Mouse (Mus musculus) urinary bladder, postnatal 25 days (tissue): Measurements from ENCODE around the gene Gstm7.
A peak's percentile ranks its signal among the peaks of the same experiment; 100 is the strongest.
"Not testable (repeated sequence)": the region's sequence is repeated elsewhere in the genome, so short reads cannot be mapped to it uniquely, and the experiment has no call there.

Experiments
- DNase-seq: peaks from one replicate; pipeline ENCODE4 v3.0.0; 2022; ENCODE audit warnings: low spot score

Gene Gstm7

DNA sequence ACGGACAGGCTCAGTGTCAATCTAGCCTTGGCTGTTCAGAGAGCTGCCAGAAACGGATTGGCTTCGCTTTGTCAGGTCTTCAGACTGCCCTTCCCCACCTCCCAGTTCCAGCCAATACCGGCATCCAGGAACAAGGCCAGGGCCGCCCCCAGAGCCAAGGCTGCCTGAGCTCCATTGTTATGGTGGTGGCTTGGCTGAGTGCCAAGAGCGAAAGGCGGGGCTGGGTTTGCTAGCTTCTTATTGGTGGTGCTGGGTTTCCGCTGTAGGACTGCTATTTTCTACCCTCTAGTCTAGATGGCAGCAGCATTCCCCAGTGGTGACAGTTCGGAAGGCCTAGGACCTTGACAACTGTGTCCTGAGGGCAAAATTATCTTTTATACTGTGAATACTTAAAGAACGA lies at the start of gene Gstm7:
Gstm7 (minus strand) TSS at position 148 of the 400 bp plus-strand sequence.
- peak; percentile 86 for DNase-seq

DNA sequence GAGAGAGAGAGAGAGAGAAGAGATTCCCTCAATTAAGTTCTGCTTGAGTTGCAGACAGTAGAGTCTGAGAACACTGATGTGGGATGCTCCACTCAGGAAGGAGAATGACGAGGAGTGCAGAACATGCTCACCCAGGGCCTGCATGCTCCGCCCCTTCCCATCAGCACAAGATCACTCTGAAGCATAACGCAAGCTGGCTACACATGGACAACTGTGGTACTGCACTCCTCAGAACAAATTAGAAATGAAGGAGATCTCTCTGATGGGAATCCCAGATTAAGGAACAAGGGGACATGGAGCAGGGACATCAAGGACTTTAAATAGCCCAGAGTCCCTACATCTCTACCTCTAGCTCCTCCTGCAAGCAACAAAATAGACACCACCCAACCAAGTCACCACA lies 49.6 kb upstream of the Gstm7 start:
- DNase-seq, result no peak

DNA sequence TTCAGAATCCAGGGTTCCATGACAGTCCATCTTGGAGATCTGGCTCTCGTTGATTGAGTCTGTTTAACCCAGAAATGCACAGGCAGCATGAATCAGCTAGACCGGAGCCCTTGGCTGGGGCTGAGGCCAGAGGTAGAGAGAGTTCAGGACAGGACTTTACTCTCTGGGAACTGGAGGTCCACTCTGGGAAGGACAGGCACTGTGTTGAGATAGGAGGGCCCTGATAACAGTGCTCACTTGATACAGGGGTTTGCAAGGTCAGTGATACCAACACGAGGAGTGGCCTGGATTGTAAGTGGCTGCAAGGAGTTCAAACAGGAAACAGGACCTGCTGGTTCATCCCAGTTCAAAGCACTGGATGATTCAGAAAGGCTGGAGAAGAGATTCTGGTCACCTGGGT lies 46.1 kb upstream of the Gstm7 start:
- DNase-seq, result no peak

DNA sequence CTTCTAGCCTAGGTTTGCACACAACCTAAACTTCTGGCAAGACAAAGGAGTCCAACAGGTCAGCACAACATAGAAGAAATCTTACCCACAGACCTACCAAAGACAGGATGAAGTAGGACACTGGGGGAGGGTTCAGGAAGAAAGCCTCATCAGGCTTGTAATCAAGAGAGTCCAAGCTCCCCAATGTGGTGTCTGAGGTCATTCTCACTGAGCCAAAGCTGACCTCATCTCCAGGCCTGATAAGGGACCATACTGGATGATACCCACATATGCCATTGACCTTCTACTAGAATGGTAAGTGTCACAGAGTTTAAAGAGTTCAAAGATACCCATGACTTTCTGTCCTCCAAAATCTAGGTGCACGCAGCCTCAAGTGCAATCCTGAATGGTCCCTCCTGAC lies 42.6 kb upstream of the Gstm7 start:
- no peak for DNase-seq

DNA sequence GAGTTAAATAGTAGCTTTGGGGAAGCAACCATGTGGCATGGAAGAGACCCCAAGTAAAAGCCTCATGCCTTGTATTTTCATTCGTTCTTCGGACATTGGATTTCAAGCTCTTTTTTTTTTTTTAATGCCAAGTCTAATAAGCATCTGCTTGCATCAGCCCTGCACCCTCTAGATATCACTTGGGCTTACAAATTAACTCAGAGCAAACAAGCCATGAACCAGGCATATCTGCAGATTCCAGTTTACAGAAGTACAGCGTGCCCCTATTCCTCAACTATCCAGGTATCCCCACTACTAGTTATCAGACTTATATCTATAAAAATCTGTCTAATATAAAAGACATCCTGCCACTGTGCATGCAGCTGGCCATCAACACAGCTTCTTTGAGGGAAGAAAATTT lies 40.5 kb upstream of the Gstm7 start:
- DNase-seq, result no peak

DNA sequence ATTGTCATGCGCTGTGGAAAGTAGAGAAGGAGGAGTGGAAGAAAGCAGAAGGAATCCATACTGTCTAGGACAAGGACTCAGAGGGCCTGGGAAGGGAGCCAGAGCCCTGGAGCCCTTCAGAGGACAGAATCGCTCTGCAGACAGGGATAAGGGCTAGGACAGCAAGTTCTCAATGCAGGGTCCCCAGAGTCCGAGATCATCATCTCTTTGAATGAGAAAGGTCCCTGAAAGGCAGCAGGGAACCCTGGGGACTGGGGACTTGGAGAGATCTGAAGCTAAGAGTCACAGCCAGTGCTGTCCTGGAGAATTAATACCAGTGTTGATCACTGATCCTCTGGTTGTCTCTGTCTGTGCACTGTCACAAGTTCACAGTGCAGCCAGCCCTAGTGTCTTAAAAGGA lies 39.5 kb upstream of the Gstm7 start:
- not testable (repeated sequence) for DNase-seq

DNA sequence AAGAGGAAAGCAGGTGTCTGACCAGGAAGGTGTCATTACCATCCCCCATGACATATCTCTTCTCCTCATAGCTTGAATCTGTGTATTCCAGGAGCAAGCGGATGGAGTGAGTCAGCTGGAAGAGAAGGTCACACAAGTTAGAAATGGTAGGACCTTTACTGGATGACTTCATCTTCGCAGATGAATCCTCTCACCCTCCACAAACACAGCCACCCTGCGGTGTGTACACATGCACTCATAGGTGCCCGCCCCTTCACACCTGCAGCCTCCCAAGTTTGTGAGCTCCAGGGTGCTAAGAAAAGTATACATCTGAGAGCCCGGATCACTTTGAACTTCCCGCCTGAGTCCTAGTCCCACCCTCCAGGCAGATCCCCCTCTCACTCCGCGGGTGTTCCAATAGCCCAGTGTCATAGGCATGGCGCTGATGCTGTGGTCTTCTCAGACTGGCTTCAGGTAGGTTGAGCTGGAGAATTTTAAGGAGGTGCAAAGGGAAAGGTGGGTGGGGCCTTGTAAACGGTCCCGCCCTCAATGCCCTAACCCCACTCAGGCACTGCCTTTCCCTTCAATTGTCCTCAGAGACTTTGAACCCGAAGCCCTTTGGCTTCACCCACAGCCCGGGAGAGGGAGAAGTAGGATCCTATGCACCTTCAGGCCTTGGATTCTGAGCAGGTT lies 37.2 kb upstream of the Gstm7 start, which contains the start of gene Gstm3:
Gstm3 (minus strand) TSS at position 560 of the 672 bp plus-strand sequence.
- no peak for DNase-seq

DNA sequence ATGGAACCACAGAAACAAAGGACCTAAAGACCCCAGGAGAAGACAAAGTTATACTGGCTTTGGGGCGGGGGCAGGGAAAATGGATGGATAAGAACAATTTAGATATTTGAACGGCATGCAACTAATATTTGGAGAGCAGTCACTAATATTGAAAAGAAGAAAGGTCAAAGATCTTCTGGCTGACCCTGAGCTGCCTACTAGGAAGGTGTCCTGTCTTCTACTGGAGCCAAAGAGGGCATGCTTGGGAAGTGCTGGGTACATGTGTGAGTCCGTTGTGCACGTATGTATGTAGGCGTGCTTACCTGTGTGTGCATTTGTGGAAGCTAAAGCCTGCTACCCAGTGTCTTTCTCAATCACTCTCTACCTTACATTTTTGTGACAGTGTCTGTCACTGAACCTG lies 35.0 kb upstream of the Gstm7 start:
- no peak for DNase-seq

DNA sequence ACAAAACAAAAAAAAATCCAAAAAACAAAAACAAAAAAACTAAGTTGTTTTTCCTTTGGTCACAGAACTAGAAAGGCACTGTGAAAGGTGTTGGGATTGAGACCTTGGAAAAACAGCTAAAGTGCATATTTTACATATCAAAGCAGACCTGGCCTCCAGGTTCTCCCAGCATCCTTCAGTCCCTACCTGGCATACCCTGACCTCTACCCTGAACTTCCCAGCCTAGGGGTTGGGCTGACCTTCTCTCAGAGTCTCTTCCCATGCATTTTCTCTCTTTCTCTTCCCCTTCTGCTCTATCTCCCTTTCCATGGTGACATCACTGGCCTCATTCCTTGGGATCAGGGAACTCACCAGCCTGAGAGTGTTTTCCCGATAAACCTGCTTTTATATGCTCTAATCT lies 34.0 kb upstream of the Gstm7 start:
- DNase-seq, result no peak

DNA sequence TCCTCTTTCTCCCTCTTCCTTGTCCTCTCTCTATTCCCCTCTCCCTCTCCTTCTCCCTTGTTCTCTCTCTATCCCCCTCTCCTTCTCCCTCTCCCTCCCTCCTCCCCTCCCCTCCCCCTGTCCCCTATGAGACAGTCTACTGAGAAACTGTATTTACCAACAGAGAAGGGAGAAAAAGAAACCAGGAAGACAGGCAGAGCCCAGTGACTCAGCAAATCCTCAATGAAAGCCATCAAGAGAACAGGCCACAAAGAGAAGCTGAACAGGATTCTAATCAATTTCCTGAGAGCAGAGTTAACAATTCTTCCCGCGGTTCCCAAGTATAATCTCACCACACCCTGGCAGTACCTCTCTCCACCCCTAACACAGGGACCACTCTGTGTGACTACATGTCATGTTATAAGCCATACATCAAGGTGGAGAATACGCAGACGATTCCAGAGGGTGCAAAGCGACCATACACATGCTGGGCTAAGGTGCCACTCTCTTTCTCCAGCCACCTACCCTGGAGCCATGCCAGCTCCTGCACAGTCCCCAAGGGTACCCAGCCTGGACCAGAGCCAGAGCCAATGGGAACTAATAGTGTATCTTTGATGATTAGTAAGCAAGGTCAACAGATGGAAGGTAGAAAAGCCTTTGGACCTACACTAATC lies 33.2 kb upstream of the Gstm7 start:
- DNase-seq, result no peak

DNA sequence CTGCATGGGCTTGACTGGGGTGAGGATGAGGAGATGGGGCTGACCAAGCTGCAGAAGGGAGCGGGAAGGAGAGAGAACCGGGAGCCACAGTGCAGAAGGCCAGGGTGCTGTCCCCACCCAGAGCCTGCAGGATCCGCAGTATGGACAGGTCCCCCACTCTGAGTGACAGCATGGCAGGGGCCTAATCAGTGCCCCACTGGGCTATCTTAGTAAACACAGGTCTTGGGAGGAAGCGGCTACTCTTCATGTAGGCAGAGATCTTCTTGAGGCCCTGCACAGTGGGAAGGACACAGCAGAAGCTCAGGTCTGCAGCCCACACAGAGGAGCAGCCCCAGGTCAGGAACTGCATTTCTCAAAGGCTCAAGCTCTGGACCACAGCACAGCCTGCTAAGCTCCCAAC lies 32.4 kb upstream of the Gstm7 start:
- no peak for DNase-seq

DNA sequence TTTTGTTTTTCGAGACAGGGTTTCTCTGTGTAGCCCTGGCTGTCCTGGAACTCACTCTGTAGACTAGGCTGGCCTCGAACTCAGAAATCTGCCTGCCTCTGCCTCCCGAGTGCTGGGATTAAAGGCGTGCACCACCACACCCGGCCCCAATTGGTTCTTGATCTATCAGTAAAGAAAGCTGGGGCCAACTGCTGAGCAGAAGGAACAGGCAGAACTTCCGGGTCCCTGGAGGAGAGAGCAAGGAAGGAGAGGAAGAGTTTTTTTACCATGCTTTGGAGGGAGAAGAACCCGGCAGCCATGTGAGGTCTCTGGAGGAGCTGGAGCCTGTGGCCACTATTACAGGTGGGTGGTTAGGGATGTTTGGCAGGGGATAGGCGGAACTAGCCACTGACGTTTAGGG lies 23.6 kb upstream of the Gstm7 start:
- DNase-seq, result not testable (repeated sequence)

DNA sequence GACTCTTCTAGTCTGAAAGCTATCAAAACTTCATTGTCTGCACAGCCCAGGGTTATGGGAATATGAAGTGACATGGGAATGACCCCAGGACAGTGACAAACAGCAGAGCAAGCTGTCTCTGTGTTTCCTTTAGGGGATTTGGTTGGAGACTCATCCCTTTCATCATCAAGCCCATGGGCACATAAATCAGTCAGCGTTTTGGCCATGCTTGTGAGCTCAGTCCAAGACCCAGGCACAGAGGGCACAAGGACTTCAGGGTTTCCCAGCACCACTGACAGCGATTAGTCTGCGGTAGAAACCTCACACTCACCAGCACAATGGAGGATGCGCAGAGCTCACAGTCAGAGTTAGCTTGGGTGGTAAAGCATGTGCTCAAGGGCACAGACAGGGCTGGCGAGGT lies 22.3 kb upstream of the Gstm7 start:
- DNase-seq, result no peak

DNA sequence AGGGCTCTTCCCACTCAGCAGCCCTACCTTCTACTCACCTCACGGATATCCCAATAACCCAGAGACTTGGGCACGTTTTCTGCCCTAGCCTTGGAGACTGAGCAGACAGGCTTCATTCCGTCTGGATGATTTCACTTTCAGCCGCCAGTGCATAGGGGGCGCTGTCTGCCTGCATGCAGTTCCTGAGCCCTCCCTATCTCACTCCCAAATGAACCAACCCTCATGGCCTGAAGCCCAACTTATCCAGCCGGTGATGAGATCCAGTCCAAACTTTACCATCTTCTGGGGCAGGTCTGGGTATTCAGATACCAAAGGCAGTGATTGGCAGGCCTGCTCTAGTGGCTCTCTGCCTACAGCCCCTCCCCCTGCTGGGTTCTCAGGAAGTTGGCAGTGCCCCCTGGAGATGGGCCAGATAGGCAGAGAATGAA lies 21.7 kb upstream of the Gstm7 start:
- peak; percentile 74 for DNase-seq

DNA sequence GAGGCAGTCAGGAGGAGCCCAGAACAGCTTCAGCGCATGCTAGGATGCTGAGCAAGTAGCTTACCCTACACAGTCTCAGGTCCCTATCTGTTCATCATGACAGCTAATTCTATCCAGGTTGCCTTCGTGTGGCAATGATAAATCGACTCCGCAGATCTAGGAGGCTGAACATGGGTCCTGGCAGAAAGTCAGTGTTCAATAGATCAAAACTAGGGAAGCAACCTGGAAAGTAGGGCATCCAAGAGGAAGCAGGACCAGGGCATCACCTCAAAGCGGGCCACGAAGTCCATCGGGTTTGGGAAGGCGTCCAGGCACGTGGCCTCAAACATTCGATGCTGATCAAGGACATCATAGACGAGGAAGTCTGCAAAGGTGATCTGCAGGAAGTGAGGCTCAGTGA lies 18.9 kb upstream of the Gstm7 start:
- DNase-seq, result no peak

DNA sequence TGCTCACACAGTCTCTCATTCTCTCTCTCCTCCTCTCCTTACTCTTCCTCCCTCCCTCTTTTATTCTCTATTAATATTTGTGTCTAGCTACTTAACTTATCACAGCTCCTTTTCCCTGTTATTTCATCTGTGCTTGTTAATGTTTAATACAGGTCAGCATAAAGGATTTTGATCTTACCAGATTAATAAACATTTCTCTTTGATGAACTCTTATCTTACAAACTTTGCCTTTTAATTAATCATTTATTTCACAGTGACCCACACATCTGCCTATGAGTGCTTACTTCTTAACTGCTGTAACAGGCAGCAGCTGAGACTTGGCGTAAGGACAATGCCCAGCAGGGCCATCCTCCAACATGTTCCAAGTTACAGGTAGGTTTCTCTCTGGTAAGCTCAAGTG lies 17.8 kb upstream of the Gstm7 start:
- not testable (repeated sequence) for DNase-seq

DNA sequence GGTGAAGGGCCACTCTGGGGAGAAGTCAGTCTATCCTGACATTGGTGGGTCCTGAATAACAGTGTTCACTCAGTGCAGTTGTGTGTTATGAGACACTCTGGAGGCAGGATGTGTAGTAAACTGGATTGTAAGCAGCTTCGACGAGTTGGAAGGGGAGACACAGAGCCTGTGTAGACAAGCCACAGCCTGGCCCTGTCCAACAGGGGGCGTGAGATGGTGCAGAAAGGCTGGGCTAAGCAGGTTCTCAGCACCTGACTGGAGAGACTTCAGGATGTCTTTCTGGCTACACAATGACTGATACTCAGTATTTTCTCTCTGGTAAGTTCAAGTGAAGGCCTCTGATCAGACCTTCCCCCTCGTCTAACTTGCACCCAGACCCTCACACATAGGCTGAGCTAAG lies 14.1 kb upstream of the Gstm7 start:
- DNase-seq, result no peak

DNA sequence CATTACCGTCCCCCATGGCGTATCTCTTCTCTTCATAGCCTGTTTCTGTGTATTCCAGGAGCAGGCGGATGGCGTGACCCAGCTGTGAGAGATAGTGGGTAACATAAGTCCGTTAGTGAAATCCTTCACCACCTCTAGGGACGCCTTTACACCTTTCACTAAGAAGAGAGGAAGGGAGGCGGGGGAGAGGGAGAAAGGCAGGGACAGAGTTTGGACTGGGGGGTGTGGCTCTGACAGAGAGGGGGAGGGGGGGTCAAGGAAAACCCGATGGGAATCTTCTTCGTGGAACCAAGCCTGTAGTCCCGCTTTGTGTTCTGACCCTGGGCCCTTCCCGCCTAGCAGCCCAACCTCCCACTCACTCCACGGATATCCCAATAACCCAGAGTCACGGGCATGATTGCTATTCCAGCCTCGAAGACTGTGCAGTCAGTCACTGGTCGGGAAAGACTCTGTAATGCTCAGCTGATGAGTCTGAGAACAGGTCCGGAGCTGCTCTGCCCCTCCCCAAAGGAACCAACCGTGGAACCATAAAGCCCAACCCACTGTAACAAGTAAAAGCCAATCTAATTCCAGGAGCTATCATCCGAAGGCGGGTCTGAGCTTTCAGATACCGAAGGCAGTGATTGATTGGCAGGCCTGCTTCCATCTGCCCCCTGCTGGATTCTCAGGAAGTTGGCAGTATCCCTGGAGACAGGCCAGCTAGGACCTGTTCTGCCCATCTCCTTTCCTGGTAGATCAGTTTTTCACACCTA lies 11.8 kb upstream of the Gstm7 start, which contains the start of gene Gstm6:
Gstm6 (minus strand) TSS at position 511 of the 752 bp plus-strand sequence.
- DNase-seq, result no peak

DNA sequence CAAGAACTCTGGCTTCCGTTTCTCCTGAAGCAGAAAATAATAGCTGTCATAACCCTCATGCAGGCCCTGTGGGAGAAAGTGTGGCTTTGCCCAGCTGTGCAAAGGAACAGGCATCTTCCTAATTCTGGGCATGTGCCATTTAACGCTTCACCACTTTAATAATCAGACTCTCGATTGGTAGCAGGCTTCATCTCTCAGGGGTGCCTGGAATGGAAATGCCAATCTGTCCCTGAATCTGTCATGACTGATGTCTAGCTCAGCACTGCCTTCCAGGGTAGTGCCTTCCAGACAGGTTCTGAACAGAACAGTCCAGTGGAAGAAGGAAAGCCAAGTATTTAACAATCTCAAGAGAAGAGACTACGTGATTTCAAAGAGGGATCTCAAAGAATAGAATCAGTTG lies 9.6 kb upstream of the Gstm7 start:
- DNase-seq, result no peak

DNA sequence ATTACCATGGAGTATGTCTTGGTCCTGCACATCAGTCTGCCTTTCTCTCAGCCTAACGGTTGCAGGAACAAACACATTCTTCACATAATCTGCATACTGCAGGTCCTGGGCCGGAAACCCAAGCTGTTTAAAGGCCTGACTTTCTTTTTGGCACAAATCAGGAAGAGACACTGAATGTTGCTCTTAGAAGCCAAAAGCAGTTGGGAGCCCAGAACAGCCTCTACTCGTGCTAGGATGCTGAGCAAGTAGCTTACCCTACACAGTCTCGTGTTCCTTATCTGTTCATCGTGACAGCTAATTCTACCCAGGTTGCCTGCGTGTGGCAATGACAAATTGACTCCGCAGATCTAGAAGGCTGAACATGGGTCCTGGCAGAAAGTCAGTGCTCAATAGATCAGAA lies 8.9 kb upstream of the Gstm7 start:
- DNase-seq, result no peak

DNA sequence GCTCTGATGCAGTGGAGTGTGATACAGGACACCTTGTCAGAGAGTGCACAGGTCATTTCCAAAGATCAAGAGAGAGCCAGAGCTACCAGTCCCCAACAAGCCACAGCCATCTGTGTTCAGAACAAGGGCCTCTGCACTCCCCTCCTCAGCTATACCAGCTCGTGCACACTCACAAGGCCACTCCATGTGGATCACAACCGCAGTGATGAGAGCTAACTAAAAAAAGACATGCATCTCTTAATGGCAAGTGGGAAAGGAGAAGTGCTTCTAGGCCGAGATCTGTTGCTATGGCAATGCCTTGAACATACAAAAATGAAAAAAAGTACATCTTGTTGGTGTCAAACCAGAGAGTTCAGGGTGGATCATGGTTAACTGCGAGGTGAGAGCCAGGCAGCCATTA lies 8.2 kb upstream of the Gstm7 start:
- no peak for DNase-seq

DNA sequence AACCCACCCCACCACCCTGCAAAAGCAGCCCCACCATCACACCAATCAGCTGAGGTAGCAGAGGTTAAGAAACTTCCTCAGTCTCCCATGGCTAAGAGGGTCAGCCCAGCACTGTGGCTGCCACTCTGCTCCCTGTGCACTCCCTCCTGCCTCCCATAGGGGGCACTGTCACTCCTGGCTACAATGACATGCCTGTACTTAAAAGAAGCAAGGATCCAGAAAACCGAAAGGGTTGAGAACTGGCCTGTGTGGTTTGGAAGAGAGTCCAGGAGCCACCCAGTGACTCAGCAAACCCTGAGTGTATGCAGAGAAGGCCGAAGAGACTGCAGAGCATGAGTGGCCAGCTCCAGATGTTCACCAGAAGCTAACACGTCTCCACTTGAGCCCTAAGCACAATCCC lies 7.8 kb upstream of the Gstm7 start:
- peak; percentile 74 for DNase-seq

DNA sequence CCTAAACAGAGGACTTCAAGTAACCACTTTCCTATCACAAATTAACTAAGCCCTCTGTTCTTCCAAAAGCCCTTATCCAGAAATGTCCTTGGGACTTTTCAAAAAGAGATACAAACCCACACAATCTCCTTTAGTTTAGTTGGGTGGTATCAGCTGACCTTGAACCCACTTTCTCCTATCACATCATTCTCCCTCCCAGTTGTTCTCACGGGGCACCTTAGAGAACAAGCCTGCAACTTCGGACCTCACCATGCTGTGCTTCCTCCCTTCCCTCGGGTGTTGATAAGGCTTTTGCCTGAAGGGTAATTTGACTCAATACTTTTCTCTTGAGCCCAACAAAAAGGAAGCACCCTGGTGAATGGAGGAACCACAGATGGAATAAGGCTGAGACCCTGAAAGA lies 4.3 kb upstream of the Gstm7 start:
- no peak for DNase-seq
